Mouse (Mus musculus) brain, adult 10 weeks (tissue): ENCODE results near the gene Gm10112. TPM values are rescaled to one million over a fixed set of nuclear protein-coding genes. Genes with fewer than 3 reads are reported as not detected.

Experiments used
- polyA plus RNA-seq: library from polyadenylated mRNA; stranded (reverse); fragments of 350-450 nt; fragmentation: Illumina TruSeq; extraction: RNeasy Lipid Tissue Mini Kit (QIAGEN cat#74804); gene quantifications from one replicate; pipeline ENCODE4 v1.2.3, GENCODE M21; 2015; ENCODE audit warnings: low read depth, low replicate concordance

Gm10112 gene
- not detected for polyA plus RNA-seq

GRCm38 (mm10) chrX:111168040-111168439, at the start of gene Gm10112:
Gene Gm10112, plus strand, starts transcription at chrX:111168340.

Other genes starting within 250 kb of the Gm10112 start
- gene Cylc1, start 57.9 kb upstream of the Gm10112 start, polyA plus RNA-seq: not detected